Mouse (Mus musculus) kidney, adult 8-10 months (tissue): ENCODE data around the gene Dazap2.

ENCODE experiments used
- DNase-seq, 2 experiments: peaks; one replicate each; pipeline ENCODE4 v3.0.0; 2022

Gene Dazap2

DNA sequence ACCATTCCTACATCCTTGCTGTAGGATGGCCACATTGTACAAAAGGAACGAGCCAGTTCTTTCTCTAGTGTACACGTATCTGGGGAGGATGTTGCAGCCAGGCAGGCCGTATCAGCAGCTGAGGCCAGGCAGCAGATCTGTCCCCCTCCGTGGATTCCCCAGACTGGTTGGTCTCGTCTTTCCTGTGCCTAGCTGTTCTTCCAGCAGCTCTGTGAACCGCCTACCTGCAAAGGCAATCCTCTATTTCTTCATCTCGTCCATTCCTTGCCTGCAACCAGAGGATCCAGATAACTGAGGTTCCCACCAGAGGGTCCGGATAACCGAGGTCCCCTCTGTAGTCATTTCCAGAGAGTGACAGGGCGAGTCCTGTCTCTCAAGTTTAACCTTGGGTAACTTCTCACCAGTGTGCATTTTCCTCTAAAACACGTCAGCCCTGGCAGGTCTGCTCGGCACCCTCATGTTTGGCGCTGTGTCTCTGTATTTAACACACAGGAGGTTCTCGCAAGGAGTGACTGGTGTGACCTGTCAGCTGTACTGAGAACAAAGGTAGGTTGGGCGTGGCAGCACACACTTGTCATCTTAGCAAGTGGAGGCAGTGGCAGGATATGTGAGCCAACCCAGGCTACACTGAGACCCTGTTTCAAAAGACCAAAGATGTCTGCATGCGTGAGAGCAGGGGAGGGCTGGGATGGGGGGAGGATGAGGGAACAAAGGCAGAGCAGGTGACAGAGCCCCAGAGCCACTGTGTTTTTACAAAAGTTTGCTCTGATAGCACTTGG, 25.0 kb downstream of the Dazap2 start:
- DNase-seq: no peak

- no peak for DNase-seq
Measured at GRCm38 (mm10) chr15:100641226-100641810, 26.2 kb downstream of the Dazap2 start.

GRCm38 (mm10) chr15:100642451-100642850, 27.3 kb downstream of the Dazap2 start:
- no peak for DNase-seq

- DNase-seq: no peak
Measured at GRCm38 (mm10) chr15:100646161-100646560, 31.0 kb downstream of the Dazap2 start.

DNA sequence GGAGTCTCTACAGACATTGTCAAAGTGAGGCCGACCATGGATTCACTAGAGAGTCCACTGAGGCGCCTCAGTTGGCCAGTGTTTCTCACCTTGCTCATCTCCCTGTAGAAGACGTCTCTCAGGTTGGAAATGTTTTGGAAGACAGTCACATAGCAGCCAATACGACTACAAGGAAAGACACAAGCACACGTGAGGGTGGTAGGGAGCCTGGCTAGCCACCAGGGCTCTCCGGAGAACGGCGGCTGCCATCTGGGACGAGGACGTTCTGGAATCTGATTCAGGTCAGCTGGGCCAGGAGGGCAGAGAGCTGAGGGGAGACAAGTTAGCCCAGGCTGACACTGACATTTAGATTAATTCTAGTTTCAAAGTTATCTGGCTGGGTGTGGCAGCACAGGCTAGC, 35.0 kb downstream of the Dazap2 start:
- DNase-seq: no peak

GRCm38 (mm10) chr15:100651610-100652009, 36.5 kb downstream of the Dazap2 start:
- no peak for DNase-seq

- no peak for DNase-seq
Measured at GRCm38 (mm10) chr15:100654271-100654670, 39.1 kb downstream of the Dazap2 start.

DNA sequence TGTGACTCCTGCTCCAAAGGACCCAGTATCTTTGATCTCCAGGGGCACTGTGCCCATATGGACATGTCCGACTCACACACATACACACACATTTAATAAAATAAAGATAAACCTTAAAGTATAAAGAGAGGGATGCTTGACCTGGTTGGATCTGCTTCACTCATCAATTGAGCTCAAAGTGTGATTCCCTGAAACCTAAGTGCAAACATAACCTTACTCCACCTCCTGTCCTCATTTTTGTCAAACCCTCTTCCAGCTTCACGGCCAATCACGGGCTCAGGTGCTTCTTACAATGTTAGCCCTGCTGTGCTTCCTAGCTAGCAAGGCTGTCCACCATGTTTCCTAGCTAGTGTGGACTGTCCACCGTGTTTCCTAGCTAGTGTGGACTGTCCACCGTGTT, 40.1 kb downstream of the Dazap2 start:
- no peak for DNase-seq

DNA sequence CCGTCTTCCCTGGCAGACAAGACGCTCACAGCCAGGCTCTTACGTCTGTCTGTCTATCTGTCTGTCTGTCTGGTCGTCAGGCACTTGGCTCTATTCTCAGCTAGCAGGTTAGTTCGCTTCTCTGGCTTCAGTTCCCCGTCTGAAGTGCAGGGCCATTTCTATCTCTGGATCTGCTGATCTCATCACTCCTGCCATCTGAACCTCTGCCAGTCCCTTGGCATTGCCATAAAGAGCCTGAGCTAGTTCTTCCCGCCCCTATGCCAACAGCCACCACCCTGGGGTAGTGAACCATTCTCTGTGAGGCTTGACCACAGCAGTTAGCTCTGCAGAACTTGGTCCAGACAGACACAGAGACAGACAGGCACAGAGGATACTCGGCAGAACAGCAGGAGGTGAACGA, 45.2 kb downstream of the Dazap2 start:
- peak; percentile 70 to 75 for DNase-seq

DNA sequence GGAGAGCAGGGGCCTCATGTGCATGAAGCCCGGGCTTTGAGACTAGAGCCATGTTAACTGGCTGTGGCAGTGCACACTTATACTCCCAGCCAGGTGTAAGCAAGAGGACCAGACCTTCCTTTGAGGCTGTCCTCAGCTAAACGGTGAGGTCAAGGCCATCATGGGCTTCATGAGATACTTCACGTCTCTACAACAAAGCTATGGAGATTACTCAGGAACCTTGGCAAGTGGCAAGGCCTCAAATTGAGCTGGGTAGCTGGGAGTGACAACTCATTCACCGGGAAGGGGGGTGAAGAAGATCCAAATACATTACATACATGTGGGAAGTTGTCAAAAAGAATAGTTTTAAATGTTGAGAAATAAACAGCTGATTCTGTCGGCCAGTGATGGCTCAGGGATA, 45.7 kb downstream of the Dazap2 start:
- DNase-seq: no peak

- DNase-seq: no peak
Measured at GRCm38 (mm10) chr15:100664813-100665274, 49.7 kb downstream of the Dazap2 start.

GRCm38 (mm10) chr15:100665411-100666218, 50.5 kb downstream of the Dazap2 start:
- no peak for DNase-seq

DNA sequence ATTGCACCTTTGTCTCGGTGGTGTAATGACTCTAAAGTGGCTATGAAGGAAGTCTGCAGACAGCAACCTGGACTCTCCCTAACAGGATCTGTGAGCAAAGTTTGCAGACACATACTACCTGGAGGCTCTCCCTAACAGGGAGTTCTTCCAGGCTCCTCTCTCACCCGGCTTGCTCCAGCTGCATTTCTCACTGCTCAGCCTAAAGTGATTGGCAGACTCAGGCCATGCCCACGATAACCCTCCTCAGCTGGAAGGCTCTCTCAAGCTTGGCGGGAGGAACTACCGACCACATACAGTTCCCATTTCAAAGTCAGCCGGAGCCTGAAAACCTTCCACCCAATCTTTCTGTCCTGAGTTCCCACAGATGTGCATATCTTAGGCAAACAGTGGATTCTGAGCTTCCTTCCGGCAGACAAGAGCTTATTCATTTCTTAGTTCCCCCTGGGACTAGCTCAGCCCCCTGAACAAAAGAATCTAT, 51.1 kb downstream of the Dazap2 start:
- no peak for DNase-seq

DNA sequence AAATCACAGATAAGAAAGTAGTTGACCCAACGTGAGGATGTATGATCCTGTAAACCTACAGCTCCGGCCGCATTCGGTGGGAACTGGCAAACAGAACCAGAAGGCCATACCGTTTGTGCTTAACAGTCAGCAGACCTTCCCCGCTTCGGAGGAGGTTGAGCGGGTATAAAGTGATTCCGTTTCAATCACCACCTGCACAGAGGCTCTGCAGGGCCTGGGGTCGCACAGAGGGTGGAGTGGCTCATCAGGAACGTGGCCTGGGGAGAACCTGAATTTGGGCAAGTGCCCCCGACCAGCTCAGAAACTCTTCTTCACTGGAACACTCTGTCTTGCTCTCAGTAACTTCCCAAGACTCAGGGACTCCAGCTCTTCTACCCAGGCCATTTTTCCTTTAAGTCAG, 51.7 kb downstream of the Dazap2 start:
- no peak for DNase-seq

DNA sequence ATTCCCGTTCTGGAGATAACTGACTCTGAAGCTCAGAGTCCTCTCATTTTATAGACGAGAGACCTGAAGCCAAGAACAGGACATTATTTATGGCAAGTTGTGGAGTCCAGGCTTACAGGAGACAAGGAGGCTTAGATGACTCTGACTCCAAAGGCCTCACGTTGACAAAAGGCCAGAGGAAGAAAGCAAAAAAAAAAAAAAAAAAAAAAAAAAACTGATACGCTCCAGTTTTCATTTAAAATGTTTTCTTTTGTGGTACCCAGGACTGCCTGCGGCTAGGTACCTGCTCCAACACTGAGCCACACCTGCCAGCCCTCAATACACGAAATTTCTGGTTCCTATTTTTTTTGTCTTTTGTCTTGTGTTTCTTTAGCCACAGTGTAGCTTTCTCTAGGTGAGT, 52.3 kb downstream of the Dazap2 start:
- DNase-seq: no peak

DNA sequence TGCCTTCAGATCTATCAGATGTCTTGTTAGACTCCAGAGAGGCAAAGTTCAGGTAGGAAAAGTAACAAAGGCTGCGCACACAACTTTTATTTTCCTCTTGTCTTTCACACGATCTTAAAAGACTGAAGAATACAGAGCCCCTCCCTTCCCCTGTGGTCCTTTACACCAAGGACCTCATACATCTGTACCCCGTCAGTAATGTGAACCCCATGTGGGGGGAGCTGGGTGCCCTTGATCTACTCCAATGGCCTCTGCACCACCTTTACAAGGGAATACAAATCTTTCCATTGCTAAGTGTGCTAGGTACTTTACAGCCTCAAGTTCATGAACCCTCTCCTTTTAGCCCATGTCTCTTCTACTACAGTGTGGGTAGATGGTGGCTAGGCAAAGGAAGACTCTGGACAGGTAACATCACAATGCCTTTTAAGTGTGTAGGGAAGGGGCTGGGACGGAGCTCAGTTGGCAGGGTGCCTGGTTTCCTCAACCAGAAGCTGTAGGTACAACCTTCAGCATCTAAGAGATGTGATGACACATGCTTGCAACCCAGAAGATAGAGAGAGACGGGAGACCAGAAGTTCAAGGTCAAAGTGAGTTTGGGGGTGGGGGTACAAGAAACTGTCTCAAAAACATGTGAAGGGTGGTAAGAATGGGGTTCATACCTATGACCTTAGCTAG, 52.9 kb downstream of the Dazap2 start:
- DNase-seq: no peak

DNA sequence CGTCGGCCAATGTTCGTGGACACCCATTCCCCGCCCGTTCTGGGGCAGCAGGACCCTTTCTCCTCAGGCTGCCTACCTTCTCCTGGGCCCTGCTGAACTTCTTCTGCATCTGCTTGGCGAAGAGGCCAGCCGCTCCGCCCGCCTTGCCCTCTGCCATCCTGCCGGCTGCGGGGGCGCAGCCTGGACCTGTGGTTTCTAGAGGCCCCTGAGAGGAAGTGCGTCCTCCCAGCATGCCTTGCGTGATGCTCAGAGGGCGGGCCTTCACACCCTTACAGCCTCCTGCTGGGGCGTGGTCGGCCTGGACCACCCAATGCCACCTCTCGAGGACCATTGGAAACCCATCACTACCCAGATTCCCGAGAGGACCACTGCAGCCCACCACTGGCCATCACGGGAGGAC, 54.2 kb downstream of the Dazap2 start, which contains the start of gene Bin2:
Gene Bin2, minus strand, starts transcription at position 217 of the 400 bp plus-strand sequence.
- DNase-seq: no peak

DNA sequence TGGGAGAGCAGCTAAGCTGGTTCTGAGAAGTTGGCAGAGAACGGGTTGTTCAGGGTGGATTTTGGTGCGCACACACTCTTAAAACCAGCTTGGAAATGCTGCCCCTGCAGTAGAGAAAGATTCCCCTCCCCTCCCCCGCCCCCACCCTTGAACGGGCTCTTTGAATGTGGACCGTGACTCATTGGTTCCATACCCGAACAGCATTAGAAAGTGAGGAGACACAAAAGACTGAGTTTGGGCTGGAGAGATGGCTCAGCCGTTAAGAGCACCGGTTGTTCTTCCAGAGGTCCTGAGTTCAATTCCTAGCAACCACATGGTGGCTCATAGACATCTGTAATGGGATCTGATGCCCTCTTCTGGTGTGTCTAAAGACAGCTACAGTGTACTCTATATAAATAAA, 54.9 kb downstream of the Dazap2 start:
- DNase-seq: no peak
